Mouse (Mus musculus) 416B (cell line): ENCODE data around the gene Ubr2.

Experiments used
- DNase-seq: peaks from one replicate; pipeline ENCODE4 v3.0.0; 2011; ENCODE audit warnings: low read depth

Gene Ubr2

GRCm38 (mm10) chr17:46927781-46928180 lies 82.6 kb downstream of the Ubr2 start:
- DNase-seq = no peak

- no peak for DNase-seq
Measured at GRCm38 (mm10) chr17:46926941-46927340, 83.4 kb downstream of the Ubr2 start.

- DNase-seq = no peak
Measured at GRCm38 (mm10) chr17:46926192-46926591, 84.2 kb downstream of the Ubr2 start.

GRCm38 (mm10) chr17:46920855-46921254 lies 89.5 kb downstream of the Ubr2 start:
- peak; percentile 25 for DNase-seq

- DNase-seq = no peak
Measured at GRCm38 (mm10) chr17:46918951-46919350, 91.4 kb downstream of the Ubr2 start.

- no peak for DNase-seq
Measured at GRCm38 (mm10) chr17:46915129-46915528, 95.2 kb downstream of the Ubr2 start.

- peak; percentile 61 for DNase-seq
Measured at GRCm38 (mm10) chr17:46912331-46912730, 98.0 kb downstream of the Ubr2 start.

GRCm38 (mm10) chr17:46910186-46910585 lies 100.2 kb downstream of the Ubr2 start, which contains the start of gene Prph2:
Gene Prph2 (plus strand): TSS chr17:46910459.
- no peak for DNase-seq

- DNase-seq = peak; percentile 79
Measured at GRCm38 (mm10) chr17:46903876-46904490, 106.4 kb downstream of the Ubr2 start.

GRCm38 (mm10) chr17:46900941-46901340 lies 109.4 kb downstream of the Ubr2 start:
- DNase-seq = no peak

GRCm38 (mm10) chr17:46897221-46897950 lies 113.0 kb downstream of the Ubr2 start:
- DNase-seq = no peak

- DNase-seq = no peak
Measured at GRCm38 (mm10) chr17:46895426-46895825, 114.9 kb downstream of the Ubr2 start.

- DNase-seq = peak; percentile 27
Measured at GRCm38 (mm10) chr17:46890843-46891594, 119.3 kb downstream of the Ubr2 start.

GRCm38 (mm10) chr17:46890116-46890815 lies 120.1 kb downstream of the Ubr2 start, which contains the start of gene Tbcc:
Gene Tbcc (plus strand): TSS chr17:46890684.
- peak; percentile 99 for DNase-seq

- peak; percentile 89 for DNase-seq
Measured at GRCm38 (mm10) chr17:46889450-46890084, 120.8 kb downstream of the Ubr2 start.

- peak; percentile 90 for DNase-seq
Measured at GRCm38 (mm10) chr17:46888511-46889212, 121.7 kb downstream of the Ubr2 start.

GRCm38 (mm10) chr17:46885910-46886643 lies 124.3 kb downstream of the Ubr2 start:
- no peak for DNase-seq

- no peak for DNase-seq
Measured at GRCm38 (mm10) chr17:46885218-46885909, 125.0 kb downstream of the Ubr2 start.

GRCm38 (mm10) chr17:46884766-46885165 lies 125.6 kb downstream of the Ubr2 start:
- no peak for DNase-seq

GRCm38 (mm10) chr17:46883107-46883506 lies 127.2 kb downstream of the Ubr2 start:
- no peak for DNase-seq
